Mouse (Mus musculus) G1E (cell line): ENCODE measurements around the gene Nfkbia.

Source experiments
- CTCF ChIP-seq: IDR thresholded peaks from 2 replicates; pipeline ENCODE4 v1.5.1; 2012; ENCODE audit warnings: low read depth, low read length, inconsistent platforms, mixed read lengths
- GATA1 ChIP-seq: IDR thresholded peaks from 2 replicates; pipeline ENCODE4 v1.6.1; 2012; ENCODE audit warnings: borderline replicate concordance, low read length, inconsistent platforms, mixed read lengths
- POLR2AphosphoS5 ChIP-seq: IDR thresholded peaks from 2 replicates; pipeline ENCODE4 v1.6.1; 2012; ENCODE audit warnings: low read depth, low read length, inconsistent platforms; ENCODE audit not compliant: insufficient replicate concordance
- TAL1 ChIP-seq: conservative IDR thresholded peaks from 2 replicates; pipeline ENCODE4 v1.6.1; 2012; ENCODE audit warnings: low read depth, low read length, inconsistent platforms, mixed read lengths

GRCm38 (mm10) chr12:55491516-55492183 is 797 bp downstream of the Nfkbia start:
- TF ChIP-seq GATA1 (no peak), CTCF (no peak), POLR2AphosphoS5 (no peak), TAL1 (no peak)
